Mouse (Mus musculus) E14TG2a.4 (cell line): ENCODE data around the gene Nfe2l2.

Source experiments
- CTCF ChIP-seq: conservative IDR thresholded peaks from 2 replicates; pipeline ENCODE4 v1.5.1; 2014; ENCODE audit warnings: low read length
- NANOG ChIP-seq: IDR thresholded peaks from 2 replicates; pipeline ENCODE4 v1.6.1; 2014; ENCODE audit warnings: borderline replicate concordance, low read length, mixed read lengths
- POU5F1 ChIP-seq: IDR thresholded peaks from 2 replicates; pipeline ENCODE4 v1.6.1; 2014; ENCODE audit warnings: low read length, borderline replicate concordance

DNA sequence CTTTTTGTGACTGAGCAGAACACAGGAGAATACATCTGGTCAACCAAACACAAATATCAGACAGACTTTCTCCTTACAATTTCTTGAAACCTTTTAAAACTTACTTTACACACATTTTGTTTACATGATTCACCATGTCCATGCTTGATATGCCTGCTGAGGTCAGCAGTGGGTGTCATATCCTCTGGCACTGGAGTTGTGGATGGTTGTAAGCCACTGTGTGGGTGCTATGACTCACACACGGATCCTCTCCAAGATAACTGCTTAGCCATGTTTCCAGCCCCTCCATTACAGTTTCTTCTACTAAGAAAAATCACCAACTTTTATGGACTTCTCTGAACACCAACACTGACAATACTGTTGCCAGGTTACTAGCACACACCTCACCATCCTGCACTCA, 15.5 kb downstream of the Nfe2l2 start:
- TF ChIP-seq CTCF (no peak), NANOG (no peak), POU5F1 (no peak)
